Comparison of ENCODE assay signal across 8 mouse cellular contexts in genomic region chr3:82357340-82357739, GRCm38 (mm10). TPM values are rescaled to one million over a fixed set of nuclear protein-coding genes. Genes with fewer than 3 reads are reported as not detected.
A peak's percentile ranks its signal among the peaks of the same experiment; 100 is the strongest.
DNase-seq lines count a peak whose midpoint lies in the region; ATAC-seq and TF ChIP-seq lines count a peak whose summit lies in the region.

No protein-coding gene starts in this region.

- no peak for TF ChIP-seq CTCF in heart, adult 2 months (IDR thresholded peaks at IDR 0.05)
- TF ChIP-seq CTCF in testis, adult 2 months (IDR thresholded peaks at IDR 0.05; ENCODE audit: control insufficient read depth, insufficient read depth, insufficient replicate concordance, low read depth, low read length), result no peak

- H3K36me3 ChIP-seq in heart, adult 2 months (ENCODE audit: control insufficient read depth, insufficient read depth, low read length), result no peaks in the 10 kb centered on the region
- H3K36me3 ChIP-seq in testis, adult 2 months (ENCODE audit: control insufficient read depth, insufficient read depth, low read length), result no peaks in the 10 kb centered on the region
- no peaks in the 10 kb centered on the region for H3K36me3 ChIP-seq in liver, embryonic 13.5 days

- peak overlapping the region; percentile 53 for H3K9ac ChIP-seq in heart, adult 2 months (ENCODE audit: low read depth, low read length)
- no peak overlapping the region for H3K9ac ChIP-seq in liver, embryonic 13.5 days

- no peaks in the 10 kb centered on the region for H3K27me3 ChIP-seq in heart, adult 2 months (ENCODE audit: control insufficient read depth, insufficient read depth, low read length)
- no peaks in the 10 kb centered on the region for H3K27me3 ChIP-seq in testis, adult 2 months (ENCODE audit: control insufficient read depth, insufficient read depth, low read length)
- H3K27me3 ChIP-seq in liver, embryonic 13.5 days, result peaks cover 6% of the 10 kb centered on the region

- peak overlapping the region; percentile 82 for H3K27ac ChIP-seq in heart, adult 2 months
- H3K27ac ChIP-seq in testis, adult 2 months (ENCODE audit: control insufficient read depth, insufficient read depth, low read depth, low read length), result peak overlapping the region; percentile 50
- H3K27ac ChIP-seq in liver, embryonic 13.5 days, result no peak overlapping the region

- no peak for ATAC-seq in liver, embryonic 13.5 days (ENCODE audit: low read depth)

- intact Hi-C loops in heart, adult 2 months (cut with DNase I), result loop anchor here (10.0 kb wide), 1 partner anchor 423 kb away; the partner anchor contains the start of gene Ctso
- intact Hi-C loops in left cerebral cortex, postnatal 10 days (cut with DNase I), result no loop called here

- no peaks in the 10 kb centered on the region; the same call in 1 of the 2 replicates for H3K4me1 ChIP-seq in heart, adult 2 months (ENCODE audit: control insufficient read depth, insufficient read depth, low read length)
- peaks cover 3% of the 10 kb centered on the region for H3K4me1 ChIP-seq in testis, adult 2 months (ENCODE audit: control insufficient read depth, insufficient read depth, low read length)
- 0 out of 2 replicates have a peak, but pooled peaks cover 5% of the 10 kb centered on the region for H3K4me1 ChIP-seq in liver, embryonic 13.5 days (replicated peaks)

- TF ChIP-seq POLR2A in heart, adult 2 months (IDR thresholded peaks at IDR 0.05; ENCODE audit: insufficient read depth, low read depth, low read length), result no peak
- TF ChIP-seq POLR2A in testis, adult 2 months (IDR thresholded peaks at IDR 0.05; ENCODE audit: control insufficient read depth, low read depth, low read length), result no peak

- WGBS in heart, adult 2 months, result 12% methylated on average over 5 of the region's 5 CpGs
- 5% methylated on average over 5 of the region's 5 CpGs for WGBS in liver, embryonic 13.5 days (ENCODE audit: insufficient replicate concordance)

- H3K4me3 ChIP-seq in heart, adult 2 months, result peak overlapping the region; percentile 85
- H3K4me3 ChIP-seq in testis, adult 2 months (ENCODE audit: control insufficient read depth, low read depth, low read length), result peak overlapping the region; percentile 89
- peak overlapping the region; percentile 56 for H3K4me3 ChIP-seq in liver, embryonic 13.5 days (replicated peaks)

- no peak for TF ChIP-seq EP300 in heart, adult 2 months (IDR thresholded peaks at IDR 0.05; ENCODE audit: insufficient read depth, low read depth, low read length)

- no peaks in the 10 kb centered on the region for H3K79me2 ChIP-seq in heart, adult 2 months (replicated peaks; ENCODE audit: control insufficient read depth, insufficient read depth, low read length)

- no peaks in the 10 kb centered on the region for H3K9me3 ChIP-seq in liver, embryonic 13.5 days (replicated peaks)

- H3K4me2 ChIP-seq in liver, embryonic 13.5 days, result peak overlapping the region; percentile 72

- no peak for DNase-seq in heart, adult 2 months
- no peak for DNase-seq in heart, adult 8-10 months (ENCODE audit: low spot score)
- DNase-seq in testis, postnatal 14 days (ENCODE audit: low spot score), result no peak
- no peak for DNase-seq in liver, embryonic 13.5 days
- no peak for DNase-seq in adrenal gland, postnatal 25 days
- DNase-seq in frontal cortex, postnatal 25 days (ENCODE audit: low spot score in 2 of 2), result no peak
- no peak for DNase-seq in left cerebral cortex, postnatal 10 days (ENCODE audit: extremely low spot score in 1 of 2, low spot score in 2 of 2)

RNA-seq across cellular contexts. Expression of gene Map9, which starts 0.5 kb away (rescaled TPM):
- total RNA-seq in heart, adult 2 months (2021), result 1 to 10 TPM; 1.1 to 2.1 TPM
- polyA plus RNA-seq in heart, adult 2 months (2012; rRNA removed), result 0.62 and 0.82 TPM in 2 replicates
- total RNA-seq in heart, adult 8-10 months (2022), result 1 to 10 TPM; 1.4 to 2.2 (median 1.6) TPM
- polyA plus RNA-seq in testis, adult 2 months (2012; rRNA removed), result 0.76 and 0.99 TPM in 2 replicates
- polyA plus RNA-seq in liver, embryonic 13.5 days (2015; fragmentation: Nextera tagmentation; extraction: Ambion mirVana), result 0.37 and 0.49 TPM in 2 replicates
- total RNA-seq in adrenal gland, postnatal 25 days (2021), result 4.9 and 6.7 TPM in 2 replicates
- 100 to 1,000 TPM; 133 to 144 TPM for total RNA-seq in left cerebral cortex, postnatal 10 days (2021)

Comparison
In these comparisons a context has a peak if more than half of its experiments do, and no peak if none do; other contexts are left out.
1. RNA of gene Map9, which starts 0.5 kb away (total RNA-seq): 133 to 144 TPM in left cerebral cortex, postnatal 10 days; 4.9 to 6.7 TPM in adrenal gland, postnatal 25 days, 1.1 to 2.1 TPM in heart, adult 2 months and 1.4 to 2.2 TPM in heart, adult 8-10 months; every median in the first group is over 10 times any median in the second.
2. Peak in every context shown above with its lines, with median percentiles within 50 percentile points of each other: H3K4me3 ChIP-seq.